Mouse (Mus musculus) neural tube, embryonic 14.5 days (tissue): Measurements from ENCODE around the gene Tmcc1. TPM values are rescaled to one million over a fixed set of nuclear protein-coding genes. Genes with fewer than 3 reads are reported as not detected.

Experiments
- ATAC-seq: fragments of 200-750 bp; cut with Nextera tagmentation; 2 replicates; pipeline ENCODE4 v1.8.0; 2017; ENCODE audit warnings: low read depth, mild to moderate bottlenecking, moderate TSS enrichment, moderate library complexity
- H3K27ac ChIP-seq: fragments of 300-500 bp; sonication (generic); 2 replicates; pipeline ENCODE4 v1.5.1; 2014; ENCODE audit warnings: low read depth, mild to moderate bottlenecking, control low read depth, low read length, moderate library complexity, mixed read lengths
- H3K27me3 ChIP-seq: fragments of 300-500 bp; sonication (generic); 2 replicates; pipeline ENCODE4 v1.6.1; 2014; ENCODE audit warnings: low read length; ENCODE audit not compliant: control insufficient read depth, insufficient read depth
- H3K36me3 ChIP-seq: fragments of 300-500 bp; sonication (generic); 2 replicates; pipeline ENCODE4 v1.6.1; 2014; ENCODE audit warnings: low read length, mixed read lengths; ENCODE audit not compliant: control insufficient read depth, insufficient read depth
- H3K4me1 ChIP-seq: fragments of 300-500 bp; sonication (generic); 2 replicates; pipeline ENCODE4 v1.6.1; 2014; ENCODE audit warnings: low read length; ENCODE audit not compliant: control insufficient read depth, insufficient read depth
- H3K4me2 ChIP-seq: fragments of 300-500 bp; sonication (generic); 2 replicates; pipeline ENCODE4 v1.6.1; 2014; ENCODE audit warnings: mild to moderate bottlenecking, low read depth, low read length, control low read depth
- H3K4me3 ChIP-seq: fragments of 300-500 bp; sonication (generic); 2 replicates; pipeline ENCODE4 v1.5.1; 2014; ENCODE audit warnings: low read depth, low read length, control low read depth, mixed read lengths
- H3K9ac ChIP-seq: fragments of 300-500 bp; sonication (generic); replicated peaks from 2 replicates; pipeline ENCODE4 v1.6.1; 2014; ENCODE audit warnings: low read depth, mild to moderate bottlenecking, control low read depth, low read length, mixed read lengths
- H3K9me3 ChIP-seq: fragments of 300-500 bp; sonication (generic); 2 replicates; pipeline ENCODE4 v1.6.1; 2016; ENCODE audit warnings: low read length; ENCODE audit not compliant: control insufficient read depth
- WGBS: fragments of 180-500 bp; shearing (Covaris S2); extraction: QIAGEN DNeasy Blood & Tissue Kit; methylation state at CpG from one replicate; pipeline ENCODE4 v1.1.7; 2014; 5-methylcytosine and 5-hydroxymethylcytosine counted together
- polyA plus RNA-seq: library from polyadenylated mRNA; unstranded; fragments of >200 nt; fragmentation: Nextera tagmentation; extraction: Ambion mirVana; gene quantifications from 2 replicates; pipeline ENCODE4 v1.2.1, GENCODE M21; 2014

Gene Tmcc1
- polyA plus RNA-seq, 1 experiment from 2014 or later, result 27.2 TPM

DNA sequence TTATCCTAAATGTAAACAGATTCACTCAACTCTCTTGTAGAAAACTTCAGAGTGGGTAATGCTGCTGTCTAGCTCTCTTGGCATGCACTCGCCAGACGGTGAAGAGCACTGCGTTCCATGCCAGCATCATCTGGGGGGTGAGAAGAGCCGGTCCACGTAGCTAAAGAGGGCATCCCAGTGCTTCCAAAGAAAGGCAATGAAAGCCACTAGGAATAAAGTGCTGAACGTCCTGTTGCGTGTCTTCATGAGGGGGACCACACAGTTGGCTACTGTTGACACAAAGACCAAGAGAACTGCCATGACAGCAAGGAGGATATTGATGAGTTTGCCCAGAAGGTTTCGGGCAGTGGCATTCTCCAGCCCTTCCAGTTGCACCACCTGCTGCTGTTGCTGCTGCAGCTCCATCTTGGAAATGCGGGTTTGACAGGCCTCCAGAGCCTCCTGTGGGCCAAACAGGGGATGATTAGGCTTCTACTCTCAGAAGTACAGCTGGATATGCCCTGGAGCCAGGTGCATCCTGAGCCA lies 171.3 kb downstream of the Tmcc1 start:
- WGBS, result 90% methylated on average over 9 of the region's 9 CpGs

DNA sequence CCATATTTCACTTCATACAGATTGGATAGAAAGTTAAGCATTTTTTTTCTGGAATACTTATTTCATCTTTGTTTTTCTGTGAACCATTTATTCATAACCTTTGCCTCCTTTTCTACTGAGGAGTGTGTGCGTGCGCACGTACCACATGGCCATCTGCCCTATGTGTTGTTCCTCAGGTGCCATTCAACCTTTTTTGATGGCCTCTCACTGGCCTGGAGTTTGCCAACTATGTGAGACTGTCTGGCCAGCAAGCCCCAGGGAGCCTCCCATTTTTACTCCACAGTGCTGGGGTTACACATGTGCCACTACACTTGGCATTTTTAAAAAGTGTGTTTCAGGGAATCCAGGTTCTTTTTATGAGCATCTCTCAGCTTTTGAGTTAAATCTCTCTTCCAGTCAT lies 177.4 kb downstream of the Tmcc1 start:
- Histone ChIP-seq H3K27ac (no peak overlapping the region), H3K9me3 (no peaks in the 10 kb centered on the region), H3K4me3 (no peak overlapping the region), H3K36me3 (0 out of 2 replicates have a peak, but pooled peaks cover 3% of the 10 kb centered on the region), H3K27me3 (no peaks in the 10 kb centered on the region), H3K4me2 (no peak overlapping the region), H3K9ac (no peak overlapping the region), H3K4me1 (no peaks in the 10 kb centered on the region)
- ATAC-seq, result no peak
- 92% methylated on average over 3 of the region's 3 CpGs for WGBS

More for the DNA sequence above, 171.3 kb downstream of the Tmcc1 start:
- Histone ChIP-seq H3K4me3 (no peak overlapping the region), H3K27me3 (no peaks in the 10 kb centered on the region), H3K9ac (no peak overlapping the region), H3K4me1 (no peaks in the 10 kb centered on the region), H3K36me3 (peaks cover 8% of the 10 kb centered on the region; the same call in 1 of the 2 replicates), H3K27ac (no peak overlapping the region), H3K4me2 (no peak overlapping the region), H3K9me3 (peaks cover 9% of the 10 kb centered on the region)
- ATAC-seq, result no peak; the same call in 1 of the 2 replicates

DNA sequence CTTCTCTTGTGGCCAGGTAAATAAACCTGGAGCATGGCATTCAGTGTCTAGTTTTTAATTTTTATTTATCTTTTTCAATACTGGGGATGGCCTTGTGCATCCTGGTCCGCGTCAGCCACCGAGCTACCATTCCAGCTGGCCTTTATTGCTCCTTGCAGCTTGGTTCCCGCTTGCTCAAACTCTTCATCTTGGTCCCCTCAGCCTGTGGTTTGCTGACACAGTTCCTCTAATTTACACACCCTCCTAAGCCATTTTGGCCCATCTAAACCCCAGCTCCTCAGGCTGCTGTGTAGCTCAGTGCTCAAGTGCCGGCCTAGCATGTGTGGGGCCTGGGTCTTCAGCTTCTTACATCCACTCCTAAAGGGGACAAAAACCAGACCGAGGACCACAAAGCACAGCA lies 179.2 kb downstream of the Tmcc1 start:
- Histone ChIP-seq H3K27ac (no peak overlapping the region), H3K4me3 (no peak overlapping the region), H3K4me1 (no peaks in the 10 kb centered on the region), H3K27me3 (no peaks in the 10 kb centered on the region), H3K36me3 (0 out of 2 replicates have a peak, but pooled peaks cover 3% of the 10 kb centered on the region), H3K4me2 (no peak overlapping the region), H3K9me3 (no peaks in the 10 kb centered on the region), H3K9ac (no peak overlapping the region)
- no peak for ATAC-seq
- 86% methylated on average over 6 of the region's 6 CpGs for WGBS

DNA sequence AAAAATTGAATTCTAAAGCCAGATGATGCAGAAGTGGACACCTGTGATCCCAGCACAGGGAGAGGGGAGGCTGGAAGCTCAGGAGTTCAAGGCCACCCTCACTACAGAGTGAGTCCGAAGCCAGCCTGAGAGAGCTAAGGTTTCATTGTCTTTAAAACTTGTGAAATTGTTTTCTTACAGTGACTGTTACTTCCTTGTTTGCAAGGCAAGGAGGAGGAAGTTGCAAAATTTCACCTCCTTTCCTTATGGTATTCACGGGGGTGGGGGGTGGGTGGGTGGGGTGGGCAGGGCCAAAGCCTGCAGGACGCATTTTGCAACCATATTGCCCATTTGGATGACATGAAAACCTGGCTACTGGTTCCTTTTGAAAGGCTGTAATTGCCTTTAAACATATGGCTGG lies 179.6 kb downstream of the Tmcc1 start:
- Histone ChIP-seq H3K36me3 (no peaks in the 10 kb centered on the region), H3K9ac (no peak overlapping the region), H3K27me3 (no peaks in the 10 kb centered on the region), H3K9me3 (no peaks in the 10 kb centered on the region), H3K4me1 (no peaks in the 10 kb centered on the region), H3K27ac (no peak overlapping the region), H3K4me2 (no peak overlapping the region), H3K4me3 (no peak overlapping the region)
- WGBS, result 64% methylated on average over 3 of the region's 3 CpGs
- no peak for ATAC-seq

DNA sequence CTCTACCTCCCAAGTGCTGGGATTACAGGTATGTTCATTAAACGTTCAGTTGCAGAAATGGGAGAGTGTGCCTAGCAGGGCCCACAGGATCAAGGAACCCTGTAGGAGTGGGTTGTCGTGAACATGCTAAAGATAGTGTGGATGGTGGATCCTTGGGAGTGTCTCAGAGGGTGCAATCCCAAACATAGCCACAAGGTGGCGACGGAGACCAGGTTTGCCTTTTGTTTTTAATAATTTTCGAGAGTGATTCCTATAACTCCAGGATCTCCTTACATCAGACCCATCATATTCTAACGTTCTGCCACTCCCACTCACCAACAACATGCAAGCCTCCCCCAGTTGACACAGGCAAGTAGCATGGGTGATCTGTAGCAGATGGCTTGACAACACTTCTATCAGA lies 182.7 kb downstream of the Tmcc1 start:
- Histone ChIP-seq H3K4me3 (no peak overlapping the region), H3K27ac (no peak overlapping the region), H3K9ac (no peak overlapping the region), H3K9me3 (no peaks in the 10 kb centered on the region), H3K4me1 (no peaks in the 10 kb centered on the region), H3K36me3 (no peaks in the 10 kb centered on the region), H3K27me3 (no peaks in the 10 kb centered on the region), H3K4me2 (no peak overlapping the region)
- WGBS, result 6% methylated on average over 6 of the region's 6 CpGs
- peak; percentile 68 for ATAC-seq

DNA sequence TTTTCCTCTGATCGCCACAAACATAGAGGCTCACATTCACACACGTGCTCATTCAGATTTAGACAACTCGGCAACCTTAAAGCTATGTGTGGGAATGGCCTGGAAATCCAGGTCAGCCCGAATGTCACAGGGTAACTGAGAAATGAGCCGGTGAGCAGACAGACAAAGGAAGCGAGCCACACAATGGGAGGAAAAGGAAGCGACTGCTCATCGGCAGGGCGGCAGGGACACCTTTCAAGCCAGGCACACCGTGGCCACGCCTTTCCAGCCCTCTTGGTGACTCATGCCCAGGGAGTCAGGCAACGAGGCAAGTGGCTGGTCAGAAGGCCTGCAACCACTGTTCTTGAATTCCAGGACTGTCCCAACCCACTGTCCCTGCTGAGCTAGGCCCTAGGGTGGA lies 183.9 kb downstream of the Tmcc1 start:
- Histone ChIP-seq H3K36me3 (no peaks in the 10 kb centered on the region), H3K9ac (no peak overlapping the region), H3K27me3 (no peaks in the 10 kb centered on the region), H3K27ac (no peak overlapping the region), H3K4me1 (no peaks in the 10 kb centered on the region), H3K4me2 (no peak overlapping the region), H3K4me3 (no peak overlapping the region), H3K9me3 (no peaks in the 10 kb centered on the region)
- ATAC-seq, result no peak
- WGBS, result 62% methylated on average over 12 of the region's 12 CpGs

DNA sequence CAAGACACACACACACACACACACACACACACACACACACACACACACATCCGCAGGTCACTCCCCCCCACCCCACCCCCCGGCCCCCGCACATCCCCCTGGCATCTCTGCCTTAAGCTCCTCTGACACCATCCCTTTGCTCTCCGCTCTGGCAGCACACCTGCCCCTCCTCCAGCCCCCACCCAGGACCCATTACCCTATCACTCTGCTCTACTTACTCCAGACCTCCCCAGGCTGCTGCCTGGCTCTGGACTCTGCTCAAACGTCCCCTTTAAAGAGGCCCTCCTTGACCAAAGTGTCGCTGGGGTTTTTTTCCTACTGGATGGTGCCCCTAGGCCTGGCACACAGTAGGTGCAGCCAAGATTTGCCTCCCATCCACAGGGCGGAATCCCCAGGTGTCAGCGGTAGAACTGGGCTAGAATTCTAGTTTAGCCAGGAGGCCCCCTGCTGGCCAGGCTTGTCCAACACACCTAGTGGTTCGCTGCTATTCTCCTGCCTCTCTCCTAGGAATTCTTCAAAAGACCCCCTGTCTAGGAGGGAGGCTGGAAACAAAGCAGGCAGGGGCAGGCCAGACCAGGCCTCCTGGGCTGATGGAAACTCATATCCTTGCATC lies 185.6 kb downstream of the Tmcc1 start:
- Histone ChIP-seq H3K4me2 (no peak overlapping the region), H3K9me3 (no peaks in the 10 kb centered on the region), H3K4me1 (no peaks in the 10 kb centered on the region), H3K4me3 (no peak overlapping the region), H3K36me3 (no peaks in the 10 kb centered on the region), H3K27me3 (no peaks in the 10 kb centered on the region), H3K9ac (no peak overlapping the region), H3K27ac (no peak overlapping the region)
- WGBS, result 23% methylated on average over 8 of the region's 9 CpGs
- ATAC-seq, result peak; percentile 26; the same call in 1 of the 2 replicates

DNA sequence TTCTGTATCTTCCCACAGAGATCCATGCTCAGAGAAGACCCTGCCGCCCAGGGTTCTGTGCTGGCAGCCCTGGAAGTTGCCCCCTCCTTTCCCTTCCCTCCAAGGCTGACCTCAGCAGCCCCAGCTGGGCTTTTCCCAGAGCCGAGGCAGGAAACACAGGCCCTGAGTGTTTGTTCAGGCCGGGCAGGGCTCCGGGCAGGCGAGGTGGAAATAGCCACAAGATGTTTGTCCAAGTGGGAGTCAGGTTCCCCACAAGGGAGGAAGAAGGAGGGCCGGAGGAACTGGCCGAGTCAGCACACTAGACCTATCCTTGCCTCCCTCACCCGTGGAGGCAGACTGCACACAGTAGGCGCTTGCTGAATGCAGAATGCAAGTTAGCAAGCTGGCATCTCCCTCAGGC lies 186.6 kb downstream of the Tmcc1 start:
- Histone ChIP-seq H3K9ac (no peak overlapping the region), H3K36me3 (no peaks in the 10 kb centered on the region), H3K4me3 (no peak overlapping the region), H3K27ac (peak overlapping the region; percentile 68; the same call in 1 of the 2 replicates), H3K9me3 (no peaks in the 10 kb centered on the region), H3K4me1 (no peaks in the 10 kb centered on the region), H3K4me2 (no peak overlapping the region), H3K27me3 (no peaks in the 10 kb centered on the region)
- ATAC-seq, result no peak
- whole genome bisulfite sequencing, result 59% methylated on average over 9 of the region's 9 CpGs

DNA sequence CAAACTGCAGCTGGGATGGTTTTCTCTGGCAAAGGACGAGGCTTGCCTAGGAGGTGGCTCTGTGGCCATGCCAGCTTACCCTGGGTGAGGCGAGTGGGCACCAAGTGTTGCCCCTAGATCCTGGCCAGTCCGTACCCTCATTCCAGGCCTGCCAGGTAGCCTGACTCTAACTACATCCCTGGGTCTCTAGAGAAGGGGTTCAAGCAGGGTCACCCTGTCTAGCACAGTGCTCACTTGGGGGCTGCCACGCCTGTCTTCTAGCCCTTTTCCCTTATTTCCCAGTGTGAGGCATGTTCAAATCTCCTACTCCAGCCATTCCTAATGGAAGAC lies 187.4 kb downstream of the Tmcc1 start:
- H3K4me3 ChIP-seq, result no peak overlapping the region
- ATAC-seq, result no peak
- no peaks in the 10 kb centered on the region for H3K36me3 ChIP-seq
- H3K9me3 ChIP-seq, result no peaks in the 10 kb centered on the region
- H3K27me3 ChIP-seq, result no peaks in the 10 kb centered on the region
- peak overlapping the region; percentile 68; the same call in 1 of the 2 replicates for H3K27ac ChIP-seq
- no peak overlapping the region for H3K9ac ChIP-seq
- 80% methylated on average over 4 of the region's 4 CpGs for WGBS
- no peak overlapping the region for H3K4me2 ChIP-seq
- H3K4me1 ChIP-seq, result no peaks in the 10 kb centered on the region
